In genomic region chr5:132114561-132115301, GRCm38 (mm10) we compare ENCODE assay signal across 13 mouse cellular contexts.
DNase-seq lines count a peak whose midpoint lies in the region; ATAC-seq and TF ChIP-seq lines count a peak whose summit lies in the region.
"Had no signal": no experiment of that assay in that cellular context is flagged by ENCODE, and none has a peak within 500 bp of the region (broad histone marks: within the 10 kb centered on the region; RNA-seq: fewer than 3 reads in every experiment).

No protein-coding gene starts in this region.

- WGBS in hindbrain, postnatal 0 days = 69% methylated on average over 8 of the region's 8 CpGs
- WGBS in hindbrain, embryonic 16.5 days = 73% methylated on average over 8 of the region's 8 CpGs
- 72% methylated on average over 8 of the region's 8 CpGs for WGBS in midbrain, embryonic 11.5 days
- WGBS in midbrain, embryonic 16.5 days = 69% methylated on average over 8 of the region's 8 CpGs
- 44% methylated on average over 8 of the region's 8 CpGs for WGBS in small intestine, adult 2 months

- no peaks in the 10 kb centered on the region for H3K36me3 ChIP-seq in hindbrain, postnatal 0 days (ENCODE audit: insufficient read depth, low read length)
- no peaks in the 10 kb centered on the region for H3K36me3 ChIP-seq in hindbrain, embryonic 16.5 days (ENCODE audit: control insufficient read depth, insufficient read depth, low read length)
- no peaks in the 10 kb centered on the region for H3K36me3 ChIP-seq in midbrain, embryonic 11.5 days (ENCODE audit: control insufficient read depth, insufficient read depth, low read length)
- no peaks in the 10 kb centered on the region for H3K36me3 ChIP-seq in midbrain, embryonic 16.5 days (ENCODE audit: control insufficient read depth, insufficient read depth, low read length)
- no peaks in the 10 kb centered on the region for H3K36me3 ChIP-seq in small intestine, adult 2 months (ENCODE audit: control insufficient read depth, insufficient read depth, low read length)
- H3K36me3 ChIP-seq: embryonic facial prominence, embryonic 15.5 days; G1E; liver, embryonic 12.5 days had no signal

- peak; percentile 5 for DNase-seq in adrenal gland, postnatal 10 days
- DNase-seq in adrenal gland, postnatal 25 days = no peak
- DNase-seq in hindbrain, postnatal 0 days (ENCODE audit: low spot score) = peak; percentile 25
- peak; percentile 78 for DNase-seq in midbrain, embryonic 11.5 days (ENCODE audit: low spot score, missing footprints)
- no peak for DNase-seq in left cerebral cortex, adult 8-10 months (ENCODE audit: low spot score in 2 of 2)
- DNase-seq: gastrocnemius, postnatal 36 days; kidney, adult 11 months had no signal

- H3K9me3 ChIP-seq in hindbrain, postnatal 0 days (ENCODE audit: low read length) = no peaks in the 10 kb centered on the region
- H3K9me3 ChIP-seq in hindbrain, embryonic 16.5 days (ENCODE audit: control insufficient read depth, low read length) = no peaks in the 10 kb centered on the region
- no peaks in the 10 kb centered on the region for H3K9me3 ChIP-seq in midbrain, embryonic 11.5 days (ENCODE audit: control insufficient read depth, low read length)
- H3K9me3 ChIP-seq in midbrain, embryonic 16.5 days (replicated peaks; ENCODE audit: control insufficient read depth, low read length, poor library complexity, severe bottlenecking) = no peaks in the 10 kb centered on the region
- H3K9me3 ChIP-seq: embryonic facial prominence, embryonic 15.5 days; G1E; liver, embryonic 12.5 days had no signal

- no peaks in the 10 kb centered on the region for H3K27me3 ChIP-seq in hindbrain, postnatal 0 days (ENCODE audit: insufficient read depth, low read length)
- no peaks in the 10 kb centered on the region for H3K27me3 ChIP-seq in hindbrain, embryonic 16.5 days (replicated peaks; ENCODE audit: control insufficient read depth, insufficient read depth, low read length)
- H3K27me3 ChIP-seq in midbrain, embryonic 11.5 days (ENCODE audit: control insufficient read depth, insufficient read depth, low read length) = no peaks in the 10 kb centered on the region
- H3K27me3 ChIP-seq in midbrain, embryonic 16.5 days (ENCODE audit: control insufficient read depth, insufficient read depth, low read depth, low read length) = no peaks in the 10 kb centered on the region
- H3K27me3 ChIP-seq in small intestine, adult 2 months (ENCODE audit: control insufficient read depth, insufficient read depth, low read length) = no peaks in the 10 kb centered on the region
- H3K27me3 ChIP-seq: embryonic facial prominence, embryonic 15.5 days; liver, embryonic 12.5 days had no signal

- H3K27ac ChIP-seq in hindbrain, postnatal 0 days = no peak overlapping the region
- no peak overlapping the region for H3K27ac ChIP-seq in hindbrain, embryonic 16.5 days (ENCODE audit: low read depth, low read length)
- H3K27ac ChIP-seq in midbrain, embryonic 11.5 days (ENCODE audit: low read depth, low read length) = no peak overlapping the region
- no peak overlapping the region for H3K27ac ChIP-seq in midbrain, embryonic 16.5 days (ENCODE audit: low read length)
- H3K27ac ChIP-seq in small intestine, adult 2 months (ENCODE audit: insufficient read depth, low read depth, low read length) = no peak overlapping the region
- H3K27ac ChIP-seq: embryonic facial prominence, embryonic 15.5 days; liver, embryonic 12.5 days had no signal

- TF ChIP-seq POLR2A in small intestine, adult 2 months (IDR thresholded peaks at IDR 0.05; ENCODE audit: low read depth, low read length) = no peak

- TF ChIP-seq CTCF in hindbrain, postnatal 0 days (IDR thresholded peaks at IDR 0.05; ENCODE audit: low read depth) = peak; percentile 67
- TF ChIP-seq CTCF in small intestine, adult 2 months (IDR thresholded peaks at IDR 0.05; ENCODE audit: extremely low read depth, insufficient read length, insufficient replicate concordance, low read depth, low read length) = peak; percentile 51; the same call in 1 of the 2 replicates

- no peak overlapping the region for H3K4me3 ChIP-seq in hindbrain, postnatal 0 days (ENCODE audit: low read length)
- H3K4me3 ChIP-seq in hindbrain, embryonic 16.5 days (ENCODE audit: low read length) = no peak overlapping the region
- H3K4me3 ChIP-seq in midbrain, embryonic 11.5 days (ENCODE audit: low read depth, low read length) = no peak overlapping the region
- H3K4me3 ChIP-seq in midbrain, embryonic 16.5 days (ENCODE audit: low read depth, low read length) = no peak overlapping the region
- H3K4me3 ChIP-seq in small intestine, adult 2 months (ENCODE audit: low read depth, low read length) = no peak overlapping the region
- H3K4me3 ChIP-seq: embryonic facial prominence, embryonic 15.5 days; liver, embryonic 12.5 days had no signal

- no peaks in the 10 kb centered on the region for H3K4me1 ChIP-seq in hindbrain, postnatal 0 days (ENCODE audit: insufficient read depth, low read length)
- H3K4me1 ChIP-seq in hindbrain, embryonic 16.5 days (ENCODE audit: control insufficient read depth, insufficient read depth, low read depth, low read length) = no peaks in the 10 kb centered on the region; the same call in 1 of the 2 replicates
- H3K4me1 ChIP-seq in midbrain, embryonic 11.5 days (ENCODE audit: control insufficient read depth, insufficient read depth, low read length) = no peaks in the 10 kb centered on the region; the same call in 1 of the 2 replicates
- 0 out of 2 replicates have a peak, but pooled peaks cover 4% of the 10 kb centered on the region for H3K4me1 ChIP-seq in midbrain, embryonic 16.5 days (ENCODE audit: control insufficient read depth, insufficient read depth, low read length)
- no peaks in the 10 kb centered on the region for H3K4me1 ChIP-seq in small intestine, adult 2 months (ENCODE audit: control insufficient read depth, insufficient read depth, insufficient read length, low read length)
- H3K4me1 ChIP-seq: liver, embryonic 12.5 days had no signal

- no peak for ATAC-seq in hindbrain, postnatal 0 days
- no peak for ATAC-seq in hindbrain, embryonic 16.5 days
- no peak for ATAC-seq in midbrain, embryonic 11.5 days (ENCODE audit: low FRiP score)
- ATAC-seq in midbrain, embryonic 16.5 days = no peak
- ATAC-seq: liver, embryonic 12.5 days had no signal

- H3K4me2 ChIP-seq in hindbrain, postnatal 0 days (ENCODE audit: low read depth, low read length) = no peak overlapping the region
- H3K4me2 ChIP-seq in hindbrain, embryonic 16.5 days (ENCODE audit: low read length) = no peak overlapping the region
- H3K4me2 ChIP-seq in midbrain, embryonic 11.5 days = no peak overlapping the region
- no peak overlapping the region for H3K4me2 ChIP-seq in midbrain, embryonic 16.5 days (ENCODE audit: low read length)
- H3K4me2 ChIP-seq: embryonic facial prominence, embryonic 15.5 days; liver, embryonic 12.5 days had no signal

- H3K9ac ChIP-seq in hindbrain, postnatal 0 days (replicated peaks; ENCODE audit: low read length) = no peak overlapping the region
- no peak overlapping the region for H3K9ac ChIP-seq in hindbrain, embryonic 16.5 days (ENCODE audit: low read depth, low read length)
- no peak overlapping the region for H3K9ac ChIP-seq in midbrain, embryonic 11.5 days (ENCODE audit: low read length)
- H3K9ac ChIP-seq in midbrain, embryonic 16.5 days (ENCODE audit: low read depth, low read length) = no peak overlapping the region
- H3K9ac ChIP-seq: embryonic facial prominence, embryonic 15.5 days; liver, embryonic 12.5 days had no signal

Comparison
In these comparisons a context has a peak if more than half of its experiments do, and no peak if none do; other contexts are left out.
1. DNase-seq: peak in adrenal gland, postnatal 10 days (single experiment), hindbrain, postnatal 0 days (single experiment) and midbrain, embryonic 11.5 days (single experiment); none in adrenal gland, postnatal 25 days (single experiment) and left cerebral cortex, adult 8-10 months (0 of 2).